In the genomic region with DNA sequence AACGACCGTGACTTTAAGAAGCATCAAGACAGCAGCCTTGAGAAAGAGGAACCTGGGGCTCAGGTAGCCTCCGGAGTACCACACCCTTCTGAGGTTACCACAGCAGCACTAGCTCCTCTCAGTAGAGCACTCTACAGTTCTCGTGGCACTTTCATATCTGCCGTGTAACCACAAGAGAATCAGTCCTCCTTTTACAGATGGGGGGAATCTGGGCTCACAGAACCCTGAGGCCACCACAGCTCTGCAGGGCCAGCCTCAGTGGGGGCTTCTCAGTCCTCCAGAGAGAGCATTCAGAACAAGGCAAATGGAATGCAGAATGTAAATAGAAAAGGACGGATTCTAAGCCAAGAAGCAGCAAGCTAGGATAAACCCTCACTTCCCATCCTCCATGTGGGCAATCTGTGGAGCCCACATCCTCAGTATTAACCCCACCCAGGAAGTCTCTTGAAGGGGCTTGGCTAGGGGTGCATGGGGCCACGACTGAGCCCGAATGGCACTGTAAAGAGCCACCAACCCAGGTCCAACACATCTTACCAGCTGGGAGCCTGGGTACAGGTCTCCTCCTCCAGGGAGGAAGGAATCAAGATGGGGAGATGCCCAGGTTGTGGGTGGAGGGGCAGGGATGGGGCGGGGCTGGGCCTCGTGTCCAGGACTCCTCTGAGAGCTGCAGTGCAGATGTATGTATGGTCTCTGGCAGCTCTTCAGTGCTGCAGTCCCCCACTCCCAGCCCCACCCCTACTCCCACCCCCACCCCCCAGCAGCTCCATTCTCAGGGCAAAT, we compare ENCODE assay signal across 10 mouse cellular contexts. TPM values are rescaled to one million over a fixed set of nuclear protein-coding genes. Genes with fewer than 3 reads are reported as not detected.
DNase-seq lines count a peak whose midpoint lies in the region; ATAC-seq and TF ChIP-seq lines count a peak whose summit lies in the region.
"Had no signal": no experiment of that assay in that cellular context is flagged by ENCODE, and none has a peak within 500 bp of the region (broad histone marks: within the 10 kb centered on the region; RNA-seq: fewer than 3 reads in every experiment).

No protein-coding gene starts in this region.

- peak; percentile 58 for ATAC-seq in CD4-positive, CD25-positive, alpha-beta regulatory T cell, adult 4 months
- 0 out of 2 replicates have a peak, but pooled peaks have one; percentile 36 for ATAC-seq in hindbrain, embryonic 13.5 days (ENCODE audit: low FRiP score)
- ATAC-seq in midbrain, embryonic 12.5 days (ENCODE audit: low FRiP score, low read depth): no peak
- no peak for ATAC-seq in megakaryocyte-erythroid progenitor cell, adult 5-6 weeks (replicated peaks; ENCODE audit: low FRiP score, low TSS enrichment, poor library complexity, severe bottlenecking)

- peaks cover 48% of the 10 kb centered on the region for H3K4me1 ChIP-seq in hindbrain, embryonic 13.5 days (replicated peaks)
- H3K4me1 ChIP-seq in midbrain, embryonic 12.5 days: peaks cover 24% of the 10 kb centered on the region

- H3K4me3 ChIP-seq in gastrocnemius, adult 2 months: peak overlapping the region; percentile 73
- peak overlapping the region; percentile 58 for H3K4me3 ChIP-seq in hindbrain, embryonic 13.5 days
- no peak overlapping the region for H3K4me3 ChIP-seq in midbrain, embryonic 12.5 days

- peaks cover 41% of the 10 kb centered on the region for H3K27me3 ChIP-seq in hindbrain, embryonic 13.5 days
- H3K27me3 ChIP-seq in midbrain, embryonic 12.5 days: peaks cover 40% of the 10 kb centered on the region

- H3K9ac ChIP-seq in hindbrain, embryonic 13.5 days: 0 out of 2 replicates have a peak overlapping the region, but pooled peaks have one; percentile 19
- H3K9ac ChIP-seq in midbrain, embryonic 12.5 days (replicated peaks): peak overlapping the region; percentile 15; the same call in 1 of the 2 replicates

- no peaks in the 10 kb centered on the region for H3K36me3 ChIP-seq in hindbrain, embryonic 13.5 days
- no peaks in the 10 kb centered on the region for H3K36me3 ChIP-seq in midbrain, embryonic 12.5 days
- H3K36me3 ChIP-seq: G1E had no signal

- H3K27ac ChIP-seq in gastrocnemius, adult 2 months: peak overlapping the region; percentile 96
- peak overlapping the region; percentile 35; the same call in 1 of the 2 replicates for H3K27ac ChIP-seq in hindbrain, embryonic 13.5 days
- H3K27ac ChIP-seq in midbrain, embryonic 12.5 days (replicated peaks): no peak overlapping the region

- 48% methylated on average over 10 of the region's 10 CpGs for WGBS in hindbrain, embryonic 13.5 days
- 57% methylated on average over 9 of the region's 10 CpGs for WGBS in midbrain, embryonic 12.5 days

- intact Hi-C loops in gastrocnemius, adult 2 months (cut with DNase I): no loop called here
- intact Hi-C loops in gastrocnemius, postnatal 36 days (cut with DNase I): no loop called here

- DNase-seq in gastrocnemius, adult 2 months: no peak
- DNase-seq in gastrocnemius, postnatal 36 days: no peak
- DNase-seq in yolk sac, embryonic 10.5 days (ENCODE audit: low spot score): no peak
- DNase-seq in cerebellum, adult 9-11 months: no peak

- H3K4me2 ChIP-seq in hindbrain, embryonic 13.5 days: peak overlapping the region; percentile 94
- peak overlapping the region; percentile 91 for H3K4me2 ChIP-seq in midbrain, embryonic 12.5 days (replicated peaks)

- H3K9me3 ChIP-seq in hindbrain, embryonic 13.5 days: no peaks in the 10 kb centered on the region
- H3K9me3 ChIP-seq in midbrain, embryonic 12.5 days: no peaks in the 10 kb centered on the region
- H3K9me3 ChIP-seq: G1E; megakaryocyte, embryonic 14.5 days had no signal

- no peak for TF ChIP-seq CTCF in gastrocnemius, adult 2 months (IDR thresholded peaks at IDR 0.05)

RNA-seq across cellular contexts. Expression of a gene that starts 1.8 kb away (rescaled TPM):
- total RNA-seq in gastrocnemius, adult 2 months (2021): 100 to 1,000 TPM; 166 to 187 TPM
- total RNA-seq in gastrocnemius, postnatal 36 days (2021): 100 to 1,000 TPM; 168 to 176 TPM
- 100 to 1,000 TPM; 387 to 504 TPM for polyA plus RNA-seq in CD4-positive, CD25-positive, alpha-beta regulatory T cell, adult 4 months (2017; shearing (Covaris generic))
- 59.3 and 61.1 TPM in 2 replicates for polyA plus RNA-seq in hindbrain, embryonic 13.5 days (2015; fragmentation: Nextera tagmentation; extraction: Ambion mirVana)
- polyA plus RNA-seq in midbrain, embryonic 12.5 days (2016; fragmentation: Nextera tagmentation; extraction: Ambion mirVana): 65.1 and 82.3 TPM in 2 replicates
- total RNA-seq in megakaryocyte-erythroid progenitor cell, adult 5-6 weeks (2014; fragmentation: Nextera tagmentation): 18.3 and 28.5 TPM in 2 replicates
- 25.3 and 26.7 TPM in 2 replicates for total RNA-seq in megakaryocyte-erythroid progenitor cell, adult 5-6 weeks (2017)

RNA-seq across cellular contexts. Expression of a gene that starts 46.5 kb away (rescaled TPM):
- total RNA-seq in gastrocnemius, adult 2 months (2021): 1 to 10 TPM; 3.6 to 3.9 TPM
- total RNA-seq in gastrocnemius, postnatal 36 days (2021): 1 to 10 TPM; 3.5 to 4.9 TPM
- polyA plus RNA-seq in CD4-positive, CD25-positive, alpha-beta regulatory T cell, adult 4 months (2017; shearing (Covaris generic)): 10 to 100 TPM; 68.2 to 80.6 TPM
- 0.22 and 0.31 TPM in 2 replicates for polyA plus RNA-seq in hindbrain, embryonic 13.5 days (2015; fragmentation: Nextera tagmentation; extraction: Ambion mirVana)
- polyA plus RNA-seq in midbrain, embryonic 12.5 days (2016; fragmentation: Nextera tagmentation; extraction: Ambion mirVana): 0.25 TPM in 1 of 2 replicates, not detected in the other
- 4.8 and 8.8 TPM in 2 replicates for total RNA-seq in megakaryocyte-erythroid progenitor cell, adult 5-6 weeks (2014; fragmentation: Nextera tagmentation)
- 9.6 and 15.9 TPM in 2 replicates for total RNA-seq in megakaryocyte-erythroid progenitor cell, adult 5-6 weeks (2017)
- total RNA-seq: G1E had no signal
- polyA plus RNA-seq: G1E had no signal

Comparison
In these comparisons a context has a peak if more than half of its experiments do, and no peak if none do; other contexts are left out.
1. ATAC-seq: peak in CD4-positive, CD25-positive, alpha-beta regulatory T cell, adult 4 months (single experiment) and hindbrain, embryonic 13.5 days (single experiment); none in midbrain, embryonic 12.5 days (single experiment) and megakaryocyte-erythroid progenitor cell, adult 5-6 weeks (single experiment).
2. RNA of a gene that starts 1.8 kb away (total RNA-seq): 166 to 187 TPM in gastrocnemius, adult 2 months and 168 to 176 TPM in gastrocnemius, postnatal 36 days; 18.3 to 28.5 TPM in megakaryocyte-erythroid progenitor cell, adult 5-6 weeks; every median in the first group is over 4 times any median in the second.